Mouse (Mus musculus) cerebellum, adult 2 months (tissue): Measurements from ENCODE around the gene Crim1.

Experiments
- CTCF ChIP-seq: fragments of 200-500 bp; IDR thresholded peaks from 2 replicates; pipeline ENCODE4 v1.5.1; 2011; ENCODE audit warnings: low read depth, mild to moderate bottlenecking, control low read depth, low read length, moderate library complexity, borderline replicate concordance; ENCODE audit not compliant: insufficient read depth
- POLR2A ChIP-seq: fragments of 200-500 bp; IDR thresholded peaks from 2 replicates; pipeline ENCODE4 v1.6.1; 2011; ENCODE audit warnings: low read length, control low read depth, borderline replicate concordance; ENCODE audit not compliant: insufficient read depth

DNA sequence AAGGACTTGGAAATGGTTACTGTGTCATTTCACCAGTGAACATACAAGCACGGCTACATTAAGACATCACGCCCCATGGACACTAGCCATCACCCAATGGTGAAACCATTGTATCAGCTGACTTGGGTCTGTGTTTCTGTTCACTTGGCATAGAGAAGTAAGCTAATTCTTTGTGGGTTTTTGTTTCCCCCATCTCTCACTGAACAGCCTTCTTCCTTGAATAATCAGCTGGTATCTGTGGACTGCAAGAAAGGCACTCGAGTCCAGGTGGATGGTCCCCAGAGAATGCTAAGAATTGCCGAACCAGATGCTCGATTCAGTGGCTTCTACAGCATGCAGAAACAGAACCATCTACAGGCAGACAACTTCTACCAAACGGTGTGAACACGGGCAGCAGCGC is 173.8 kb downstream of the Crim1 start:
- TF ChIP-seq CTCF = no peak
- no peak for TF ChIP-seq POLR2A
